Mouse (Mus musculus) stomach, postnatal 0 days (tissue): ENCODE data around the gene Usp15. TPM values are rescaled to one million over a fixed set of nuclear protein-coding genes. Genes with fewer than 3 reads are reported as not detected.

ENCODE experiments used
- ATAC-seq: fragments of 200-750 bp; cut with Nextera tagmentation; 2 replicates; pipeline ENCODE4 v1.8.0; 2017; ENCODE audit not compliant: low FRiP score, low TSS enrichment
- DNase-seq: peaks from one replicate; pipeline ENCODE4 v3.0.0-alpha.2; 2016; ENCODE audit warnings: low spot score
- H3K27ac ChIP-seq: fragments of 300-500 bp; sonication (generic); replicated peaks from 2 replicates; pipeline ENCODE4 v1.5.1; 2014; ENCODE audit warnings: mild to moderate bottlenecking, control low read depth
- H3K27me3 ChIP-seq: fragments of 300-500 bp; sonication (generic); 2 replicates; pipeline ENCODE4 v1.6.1; 2014; ENCODE audit warnings: low read length; ENCODE audit not compliant: control insufficient read depth, insufficient read depth
- H3K36me3 ChIP-seq: fragments of 300-500 bp; sonication (generic); 2 replicates; pipeline ENCODE4 v1.6.1; 2014; ENCODE audit warnings: low read length, mixed read lengths; ENCODE audit not compliant: control insufficient read depth, insufficient read depth
- H3K4me1 ChIP-seq: fragments of 300-500 bp; sonication (generic); replicated peaks from 2 replicates; pipeline ENCODE4 v1.6.1; 2014; ENCODE audit warnings: antibody characterized with exemption; ENCODE audit not compliant: control insufficient read depth, insufficient read depth
- H3K4me2 ChIP-seq: fragments of 300-500 bp; sonication (generic); replicated peaks from 2 replicates; pipeline ENCODE4 v1.6.1; 2014; ENCODE audit warnings: low read depth, mild to moderate bottlenecking, control low read depth, moderate library complexity
- H3K4me3 ChIP-seq: fragments of 300-500 bp; sonication (generic); 2 replicates; pipeline ENCODE4 v1.5.1; 2014; ENCODE audit warnings: low read depth, low read length, control low read depth
- H3K9ac ChIP-seq: fragments of 300-500 bp; sonication (generic); 2 replicates; pipeline ENCODE4 v1.6.1; 2014; ENCODE audit warnings: mild to moderate bottlenecking, low read length, control low read depth, mixed read lengths
- H3K9me3 ChIP-seq: fragments of 300-500 bp; sonication (generic); 2 replicates; pipeline ENCODE4 v1.6.1; 2016; ENCODE audit warnings: low read length; ENCODE audit not compliant: control insufficient read depth
- CTCF ChIP-seq: IDR thresholded peaks from 2 replicates; pipeline ENCODE4 v1.5.1; 2016; ENCODE audit warnings: antibody characterized with exemption, low read depth, mild to moderate bottlenecking, moderate library complexity
- EP300 ChIP-seq: optimal IDR thresholded peaks from 2 replicates; pipeline ENCODE3; 2016; ENCODE audit warnings: antibody characterized with exemption
- WGBS: fragments of 180-500 bp; shearing (Covaris S2); extraction: QIAGEN DNeasy Blood & Tissue Kit; methylation state at CpG from one replicate; pipeline ENCODE4 v1.1.7; 2014; 5-methylcytosine and 5-hydroxymethylcytosine counted together
- polyA plus RNA-seq: library from polyadenylated mRNA; unstranded; fragments of >200 nt; fragmentation: Nextera tagmentation; extraction: Ambion mirVana; gene quantifications from 2 replicates; pipeline ENCODE4 v1.2.1, GENCODE M21; 2015

The Usp15 gene
- polyA plus RNA-seq, 1 experiment from 2014 or later: 55.7 TPM

DNA sequence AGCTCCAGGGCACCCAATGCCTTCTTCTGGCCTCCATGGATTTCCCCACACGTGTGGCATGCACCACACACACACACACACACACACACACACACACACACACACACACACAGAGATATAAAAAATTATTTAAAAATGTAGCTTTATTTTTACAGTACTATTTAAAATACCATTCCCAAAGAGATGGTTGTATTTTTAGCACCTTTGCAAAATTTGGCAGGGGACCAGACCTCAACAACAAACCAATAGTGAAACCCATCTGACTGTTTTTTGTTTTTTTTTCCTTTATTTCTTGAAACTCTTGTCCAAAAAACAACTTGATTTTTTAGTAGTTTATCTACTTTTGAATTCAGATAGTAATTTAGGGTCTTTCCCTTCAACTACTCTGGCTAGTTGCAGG, 88.3 kb downstream of the Usp15 start:
- no peak overlapping the region for H3K9ac ChIP-seq
- no peak for DNase-seq
- H3K4me1 ChIP-seq: no peaks in the 10 kb centered on the region
- H3K4me2 ChIP-seq: no peak overlapping the region
- ATAC-seq: no peak
- H3K36me3 ChIP-seq: no peaks in the 10 kb centered on the region
- 53% methylated on average over 1 of the region's 1 CpGs for WGBS
- H3K4me3 ChIP-seq: no peak overlapping the region
- H3K27ac ChIP-seq: no peak overlapping the region
- H3K9me3 ChIP-seq: no peaks in the 10 kb centered on the region
- H3K27me3 ChIP-seq: no peaks in the 10 kb centered on the region
- no peak for TF ChIP-seq EP300
- TF ChIP-seq CTCF: no peak

DNA sequence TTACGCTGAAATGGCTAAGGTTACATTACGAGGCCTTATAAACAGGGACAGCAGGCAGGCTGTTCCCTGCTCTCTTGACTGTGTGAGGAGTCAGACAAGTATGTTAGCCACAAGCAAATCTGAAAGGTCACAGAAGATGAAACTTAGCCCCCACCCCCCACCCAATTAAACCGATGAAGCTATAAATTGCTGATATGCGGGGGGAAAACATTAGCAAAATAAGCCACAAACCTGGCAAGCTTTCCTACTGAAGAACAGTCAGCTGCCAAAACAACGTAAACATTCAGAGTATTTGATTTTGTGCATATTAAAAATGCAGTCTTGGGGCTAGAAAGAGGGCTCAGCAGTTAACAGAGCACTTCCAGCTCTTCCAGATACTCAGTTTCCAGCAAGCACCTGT, 88.7 kb downstream of the Usp15 start:
- Histone ChIP-seq H3K27me3 (no peaks in the 10 kb centered on the region), H3K4me3 (no peak overlapping the region), H3K9ac (no peak overlapping the region), H3K9me3 (no peaks in the 10 kb centered on the region), H3K4me1 (no peaks in the 10 kb centered on the region), H3K4me2 (no peak overlapping the region), H3K27ac (no peak overlapping the region), H3K36me3 (no peaks in the 10 kb centered on the region)
- ATAC-seq: no peak
- DNase-seq: no peak
- WGBS: 63% methylated on average over 5 of the region's 5 CpGs
- no peak for TF ChIP-seq CTCF
- TF ChIP-seq EP300: no peak

DNA sequence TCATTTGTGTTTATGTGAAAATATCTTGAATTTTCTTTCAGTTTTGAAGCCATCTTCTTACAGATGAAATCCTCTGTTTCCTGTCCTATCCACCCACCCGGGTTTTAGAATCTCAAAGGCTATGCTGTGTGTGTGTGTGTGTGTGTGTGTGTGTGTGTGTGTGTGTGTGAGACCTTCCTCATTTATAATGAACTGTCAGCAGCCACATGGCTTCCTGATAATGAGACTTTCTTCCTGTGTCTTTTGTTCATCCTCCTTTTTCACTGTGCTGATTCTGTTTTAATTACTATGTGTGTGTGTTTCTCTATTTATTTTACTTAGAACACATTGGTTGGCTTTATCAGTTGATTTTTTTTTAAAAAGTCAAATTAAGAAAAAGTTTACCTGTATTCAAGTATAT, 95.5 kb downstream of the Usp15 start:
- H3K36me3 ChIP-seq: no peaks in the 10 kb centered on the region
- no peak for DNase-seq
- no peaks in the 10 kb centered on the region for H3K4me1 ChIP-seq
- H3K27ac ChIP-seq: no peak overlapping the region
- no peaks in the 10 kb centered on the region for H3K27me3 ChIP-seq
- WGBS: 55% methylated on average over 1 of the region's 1 CpGs
- H3K9ac ChIP-seq: no peak overlapping the region
- H3K9me3 ChIP-seq: no peaks in the 10 kb centered on the region
- H3K4me3 ChIP-seq: no peak overlapping the region
- no peak for ATAC-seq
- no peak overlapping the region for H3K4me2 ChIP-seq
- TF ChIP-seq CTCF (no peak), EP300 (no peak)

DNA sequence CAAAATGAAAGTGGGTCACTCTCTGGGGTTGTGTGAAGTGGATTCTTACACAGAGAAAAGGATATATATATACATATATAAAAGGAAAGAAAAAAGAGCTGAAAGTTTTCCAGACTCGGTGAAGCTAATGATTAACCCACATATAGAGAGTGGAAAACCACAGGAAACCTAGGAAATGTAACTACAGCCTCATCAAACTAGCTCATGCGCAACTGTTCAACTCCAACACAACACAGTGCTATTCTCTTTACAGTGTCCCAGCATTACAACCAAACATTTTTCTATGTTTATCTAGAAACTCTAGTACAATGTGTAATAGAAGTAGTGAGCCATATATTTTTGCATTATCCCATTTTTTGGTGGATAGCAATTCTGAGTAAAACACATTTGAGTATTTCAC, 96.2 kb downstream of the Usp15 start:
- H3K9ac ChIP-seq: no peak overlapping the region
- no peaks in the 10 kb centered on the region for H3K9me3 ChIP-seq
- whole genome bisulfite sequencing: 75% methylated on average over 2 of the region's 2 CpGs
- H3K27me3 ChIP-seq: no peaks in the 10 kb centered on the region
- TF ChIP-seq EP300: no peak
- no peak for TF ChIP-seq CTCF
- H3K4me3 ChIP-seq: no peak overlapping the region
- ATAC-seq (no peak), DNase-seq (no peak)
- no peak overlapping the region for H3K27ac ChIP-seq
- no peaks in the 10 kb centered on the region for H3K4me1 ChIP-seq
- no peaks in the 10 kb centered on the region for H3K36me3 ChIP-seq
- H3K4me2 ChIP-seq: no peak overlapping the region

DNA sequence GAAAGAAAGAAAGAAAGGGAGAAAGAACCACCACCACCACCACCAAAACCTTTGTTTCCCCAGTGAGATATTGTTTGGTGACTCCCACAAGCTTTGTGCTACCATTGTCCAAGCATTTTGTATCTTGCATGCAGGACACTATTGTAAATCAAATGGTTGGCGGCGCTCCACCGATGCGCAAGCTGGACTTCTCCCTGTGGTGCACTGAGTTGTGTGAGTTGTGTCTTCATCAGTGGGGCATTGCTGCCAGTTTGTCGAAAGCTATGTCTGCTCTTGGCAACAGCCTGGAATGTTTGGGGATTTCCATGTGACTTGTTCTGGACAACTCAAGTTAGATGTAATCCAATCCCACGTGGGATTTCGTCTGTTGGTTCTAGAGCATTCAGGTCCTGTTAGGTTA, 102.3 kb downstream of the Usp15 start:
- Histone ChIP-seq H3K4me2 (no peak overlapping the region), H3K4me1 (no peaks in the 10 kb centered on the region), H3K27me3 (no peaks in the 10 kb centered on the region), H3K36me3 (no peaks in the 10 kb centered on the region), H3K27ac (no peak overlapping the region), H3K4me3 (no peak overlapping the region), H3K9ac (no peak overlapping the region), H3K9me3 (no peaks in the 10 kb centered on the region)
- WGBS: 82% methylated on average over 7 of the region's 7 CpGs
- no peak for DNase-seq
- no peak for ATAC-seq
- no peak for TF ChIP-seq EP300
- TF ChIP-seq CTCF: no peak

DNA sequence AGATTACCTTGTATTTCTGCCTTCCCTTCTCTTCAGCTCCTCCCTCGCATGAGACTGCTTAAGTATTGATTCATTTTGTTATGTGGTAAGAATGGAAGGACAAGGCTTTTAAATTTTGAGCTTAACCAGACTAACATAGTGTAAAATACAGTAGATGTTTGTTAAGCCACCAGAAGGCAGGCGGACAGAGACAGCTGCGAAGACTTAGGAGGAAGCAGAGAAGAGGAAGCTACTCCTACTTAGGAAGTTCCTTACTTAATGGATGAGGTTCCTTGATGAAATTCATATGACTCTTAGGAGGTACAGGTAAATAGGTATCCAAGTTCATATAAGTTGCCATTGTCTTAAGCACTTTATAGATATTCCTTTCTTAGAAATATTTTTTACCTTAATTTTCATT, 104.2 kb downstream of the Usp15 start:
- Histone ChIP-seq H3K36me3 (no peaks in the 10 kb centered on the region), H3K27me3 (no peaks in the 10 kb centered on the region), H3K4me2 (no peak overlapping the region), H3K9ac (no peak overlapping the region), H3K27ac (no peak overlapping the region), H3K4me1 (no peaks in the 10 kb centered on the region), H3K9me3 (no peaks in the 10 kb centered on the region), H3K4me3 (no peak overlapping the region)
- 58% methylated on average over 3 of the region's 3 CpGs for WGBS
- TF ChIP-seq EP300 (no peak), CTCF (no peak)
- ATAC-seq: no peak
- no peak for DNase-seq
